Mouse (Mus musculus): ENCODE data around the gene Ube2q2. TPM values are rescaled to one million over a fixed set of nuclear protein-coding genes. Genes with fewer than 3 reads are reported as not detected.
"Not testable (repeated sequence)": the region's sequence is repeated elsewhere in the genome, so short reads cannot be mapped to it uniquely, and the experiment has no call there.

Gene Ube2q2
- polyA plus RNA-seq, 1 experiment from 2014 or later: 33.9 TPM

DNA sequence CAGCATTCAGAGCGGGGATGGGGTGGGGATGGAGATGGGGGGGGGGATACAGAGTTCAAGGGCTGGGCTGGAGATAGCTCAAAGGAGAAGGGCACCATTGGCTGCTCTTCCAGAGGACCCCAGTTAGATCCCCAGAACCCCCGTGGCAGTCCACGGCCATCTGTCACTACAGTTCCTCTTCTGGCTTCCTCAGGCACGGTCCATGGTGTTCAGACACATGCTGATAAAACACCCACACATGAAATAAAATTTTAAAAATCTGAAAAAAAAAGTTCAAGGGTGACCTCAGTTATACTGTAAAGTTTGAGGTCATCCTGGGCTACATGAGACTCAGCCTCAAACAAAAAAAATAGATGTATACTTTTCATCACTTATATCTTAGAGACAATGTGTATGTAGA, 99.8 kb downstream of the Ube2q2 start:
- CTCF ChIA-PET: no interaction called here
- no peak for DNase-seq (ENCODE audit: low read depth, low spot score)
- POLR2A ChIA-PET: no interaction called here
- TF ChIP-seq CTCF (IDR thresholded peaks at IDR 0.05): no peak
- no peaks in the 10 kb centered on the region for H3K27me3 ChIP-seq
- no peak for ATAC-seq
- in situ Hi-C loops (cut with MboI; ENCODE audit: low pct_unique_long_range_greater_than_20kb): no loop called here

GRCm38 (mm10) chr9:55250595-55251247, 102.1 kb downstream of the Ube2q2 start:
- CTCF ChIA-PET: interaction anchor here (1.5 kb wide), 1 partner anchor 29 kb away, joined by 3 read pairs; no protein-coding TSS in a partner anchor
- no peaks in the 10 kb centered on the region for H3K27me3 ChIP-seq
- no peak for ATAC-seq
- POLR2A ChIA-PET: interaction anchor here (0.6 kb wide), 1 partner anchor 32 kb away, joined by 3 read pairs; no protein-coding TSS in a partner anchor
- no peak for TF ChIP-seq CTCF (IDR thresholded peaks at IDR 0.05)
- DNase-seq (ENCODE audit: low read depth, low spot score): no peak
- in situ Hi-C loops (cut with MboI; ENCODE audit: low pct_unique_long_range_greater_than_20kb): no loop called here

GRCm38 (mm10) chr9:55252097-55252496, 103.4 kb downstream of the Ube2q2 start:
- H3K27me3 ChIP-seq; POLR2A ChIA-PET; CTCF ChIA-PET; ATAC-seq; DNase-seq (ENCODE audit: low read depth, low spot score); in situ Hi-C loops (cut with MboI; ENCODE audit: low pct_unique_long_range_greater_than_20kb): not testable (repeated sequence)
- peak; percentile 53 for TF ChIP-seq CTCF (IDR thresholded peaks at IDR 0.05)

GRCm38 (mm10) chr9:55253849-55254248, 105.2 kb downstream of the Ube2q2 start:
- ATAC-seq: no peak
- DNase-seq (ENCODE audit: low read depth, low spot score): no peak
- CTCF ChIA-PET: interaction anchor here (1.0 kb wide), 1 partner anchor 132 kb away, joined by 4 read pairs; no protein-coding TSS in a partner anchor
- TF ChIP-seq CTCF (IDR thresholded peaks at IDR 0.05): no peak
- in situ Hi-C loops (cut with MboI; ENCODE audit: low pct_unique_long_range_greater_than_20kb): no loop called here
- no peaks in the 10 kb centered on the region for H3K27me3 ChIP-seq
- POLR2A ChIA-PET: no interaction called here

GRCm38 (mm10) chr9:55255056-55255455, 106.4 kb downstream of the Ube2q2 start:
- POLR2A ChIA-PET: no interaction called here
- CTCF ChIA-PET: no interaction called here
- ATAC-seq (no peak), DNase-seq (ENCODE audit: low read depth, low spot score) (no peak)
- no peak for TF ChIP-seq CTCF (IDR thresholded peaks at IDR 0.05)
- no peaks in the 10 kb centered on the region for H3K27me3 ChIP-seq
- in situ Hi-C loops (cut with MboI; ENCODE audit: low pct_unique_long_range_greater_than_20kb): no loop called here

GRCm38 (mm10) chr9:55255604-55256003, 107.0 kb downstream of the Ube2q2 start:
- ChIA-PET CTCF (interaction anchor here (1.1 to 1.5 kb wide), 2 partner anchors 9 to 17 kb away, joined by 3 read pairs; no protein-coding TSS in a partner anchor), POLR2A (no interaction called here)
- DNase-seq (ENCODE audit: low read depth, low spot score): no peak
- ATAC-seq: no peak
- in situ Hi-C loops (cut with MboI; ENCODE audit: low pct_unique_long_range_greater_than_20kb): no loop called here
- no peak for TF ChIP-seq CTCF (IDR thresholded peaks at IDR 0.05)
- no peaks in the 10 kb centered on the region for H3K27me3 ChIP-seq

- H3K27me3 ChIP-seq: no peaks in the 10 kb centered on the region
- POLR2A ChIA-PET: no interaction called here
- in situ Hi-C loops (cut with MboI; ENCODE audit: low pct_unique_long_range_greater_than_20kb): no loop called here
- ATAC-seq (no peak), DNase-seq (ENCODE audit: low read depth, low spot score) (no peak)
- TF ChIP-seq CTCF (IDR thresholded peaks at IDR 0.05): no peak
- CTCF ChIA-PET: interaction anchor here (1.0 kb wide), 1 partner anchor 27 kb away, joined by 3 read pairs; no protein-coding TSS in a partner anchor
Observed at GRCm38 (mm10) chr9:55257105-55257504, 108.5 kb downstream of the Ube2q2 start.

Other genes with a start within 250 kb of the Ube2q2 start
- 0.27 TPM for gene Hykk, start 231.6 kb upstream of the Ube2q2 start, polyA plus RNA-seq (2021)
- gene Psma4, start 198.1 kb upstream of the Ube2q2 start, polyA plus RNA-seq (2021): 243 TPM
- gene AY074887, start 197.9 kb upstream of the Ube2q2 start, polyA plus RNA-seq (2021): 0.65 TPM
- gene Chrna5, start 168.0 kb upstream of the Ube2q2 start, polyA plus RNA-seq (2021): 0.06 TPM
- 0.03 TPM for gene Chrna3, start 122.3 kb upstream of the Ube2q2 start, polyA plus RNA-seq (2021)
- 0.05 TPM for gene Chrnb4, start 100.1 kb upstream of the Ube2q2 start, polyA plus RNA-seq (2021)
- 76.0 TPM for gene Fbxo22, start 60.1 kb downstream of the Ube2q2 start, polyA plus RNA-seq (2021)
- 2.1 TPM for gene Nrg4, start 178.0 kb downstream of the Ube2q2 start, polyA plus RNA-seq (2021)
- 1.3 TPM for gene Tmem266, start 178.1 kb downstream of the Ube2q2 start, polyA plus RNA-seq (2021)